Mouse (Mus musculus): Measurements from ENCODE around the gene Fam171a2. TPM values are rescaled to one million over a fixed set of nuclear protein-coding genes. Genes with fewer than 3 reads are reported as not detected.

Gene Fam171a2
- polyA plus RNA-seq, 1 experiment = 1.7 TPM

- H3K4me3 ChIP-seq (replicated peaks) = no peak overlapping the region
- no peaks in the 10 kb centered on the region for H3K9me3 ChIP-seq
- no peaks in the 10 kb centered on the region for H3K27me3 ChIP-seq (replicated peaks)
- H3K36me3 ChIP-seq (replicated peaks; ENCODE audit: low read length) = peaks cover 100% of the 10 kb centered on the region
- H3K4me1 ChIP-seq = peaks cover 96% of the 10 kb centered on the region
- no peak for TF ChIP-seq FLI1 (IDR thresholded peaks at IDR 0.05; ENCODE audit: low read length)
- no peak for TF ChIP-seq GATA1 (IDR thresholded peaks at IDR 0.05; ENCODE audit: borderline replicate concordance, low read length)
Measured at GRCm38 (mm10) chr11:102460541-102460940, 13.1 kb upstream of the Fam171a2 start.

DNA sequence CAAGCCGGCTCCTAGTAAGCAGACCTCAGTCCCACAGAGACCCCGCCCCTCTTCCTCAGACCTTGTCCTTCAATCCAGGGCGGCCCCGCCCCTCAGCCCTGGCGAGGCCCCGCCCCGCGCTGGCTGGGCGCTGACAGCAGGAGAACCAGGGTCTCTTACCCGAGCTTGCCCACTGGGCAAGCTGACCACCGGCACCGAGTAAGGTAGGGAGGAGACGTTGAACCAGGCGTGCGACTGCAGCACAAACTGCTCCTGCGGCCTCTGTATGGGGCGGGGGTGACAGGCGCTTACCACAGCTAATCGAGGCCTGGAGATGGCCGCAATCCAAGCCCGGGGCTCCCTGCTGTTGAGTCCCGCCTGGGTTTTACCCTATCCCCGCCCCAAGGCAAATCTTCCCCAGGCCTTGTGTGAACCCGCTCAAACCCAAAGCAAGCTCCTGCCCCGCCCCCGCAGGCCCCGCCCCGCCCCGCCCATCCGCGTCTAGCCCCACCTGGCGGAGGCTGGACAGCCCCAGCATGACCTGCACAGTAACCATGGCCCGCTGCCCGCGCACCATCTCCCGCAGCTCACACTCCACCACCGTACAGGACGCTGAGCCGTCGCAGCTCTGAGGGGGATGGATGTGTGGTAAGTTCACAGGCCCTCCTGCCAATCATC, 8.4 kb upstream of the Fam171a2 start:
- no peak for TF ChIP-seq GATA1 (IDR thresholded peaks at IDR 0.05; ENCODE audit: borderline replicate concordance, low read length)
- TF ChIP-seq FLI1 (IDR thresholded peaks at IDR 0.05; ENCODE audit: low read length) = no peak
- H3K4me3 ChIP-seq (replicated peaks) = peak overlapping the region; percentile 69
- peaks cover 91% of the 10 kb centered on the region for H3K36me3 ChIP-seq (replicated peaks; ENCODE audit: low read length)
- H3K27me3 ChIP-seq (replicated peaks) = no peaks in the 10 kb centered on the region
- peaks cover 70% of the 10 kb centered on the region for H3K4me1 ChIP-seq
- H3K9me3 ChIP-seq = no peaks in the 10 kb centered on the region

GRCm38 (mm10) chr11:102453131-102453530, 5.6 kb upstream of the Fam171a2 start:
- peaks cover 64% of the 10 kb centered on the region for H3K36me3 ChIP-seq (replicated peaks; ENCODE audit: low read length)
- TF ChIP-seq FLI1 (IDR thresholded peaks at IDR 0.05; ENCODE audit: low read length) (no peak), GATA1 (IDR thresholded peaks at IDR 0.05; ENCODE audit: borderline replicate concordance, low read length) (no peak)
- peaks cover 13% of the 10 kb centered on the region for H3K27me3 ChIP-seq (replicated peaks)

DNA sequence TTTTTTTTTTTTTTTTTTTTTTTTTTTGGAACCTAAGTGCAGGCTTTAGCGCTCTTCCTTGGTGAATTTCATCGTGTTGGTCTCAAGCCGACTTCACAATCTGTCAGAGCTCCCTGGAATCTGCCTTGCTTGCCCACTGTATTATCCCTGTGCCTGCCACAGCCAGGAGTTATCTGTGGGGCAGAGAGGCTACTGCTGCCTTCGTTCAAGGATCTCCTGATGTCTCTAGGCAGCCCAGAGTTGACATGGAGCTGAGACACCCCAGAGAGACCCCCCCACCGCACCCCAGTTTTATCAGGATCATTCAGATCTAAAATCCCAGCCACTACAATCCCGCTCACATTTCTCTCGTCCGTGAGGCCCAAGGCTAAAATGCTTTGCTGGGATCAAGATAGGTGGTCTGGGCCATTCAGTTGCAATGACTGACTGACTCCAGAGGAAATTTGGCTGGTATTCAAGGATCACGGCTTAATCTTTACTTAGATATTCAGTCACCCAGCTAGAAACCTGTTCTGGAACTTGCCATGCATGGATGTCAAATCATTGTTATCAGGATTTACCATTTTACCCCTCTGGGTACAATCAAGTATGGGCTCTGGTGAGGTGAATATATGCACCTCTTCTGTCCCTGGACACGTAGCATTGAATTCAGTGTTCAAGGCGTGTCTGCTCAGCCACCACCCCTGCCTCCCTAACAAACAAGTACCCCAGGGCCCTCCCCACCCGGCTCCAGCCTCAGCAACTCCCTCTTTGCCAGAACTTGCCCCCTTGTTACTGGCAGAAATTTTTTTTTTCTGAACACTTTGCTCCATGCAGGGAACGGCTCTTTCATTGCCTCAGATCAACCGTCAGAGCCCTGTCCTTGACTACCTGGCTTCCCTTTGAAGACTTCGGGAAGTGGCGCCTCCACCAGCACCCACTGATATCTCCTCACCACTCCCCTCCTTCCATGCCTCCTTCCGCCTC, 1.8 kb upstream of the Fam171a2 start:
- Histone ChIP-seq H3K27me3 (replicated peaks) (peaks cover 46% of the 10 kb centered on the region), H3K4me1 (peaks cover 55% of the 10 kb centered on the region), H3K4me3 (replicated peaks) (no peak overlapping the region), H3K9me3 (no peaks in the 10 kb centered on the region), H3K36me3 (replicated peaks; ENCODE audit: low read length) (peaks cover 26% of the 10 kb centered on the region)
- TF ChIP-seq GATA1 (IDR thresholded peaks at IDR 0.05; ENCODE audit: borderline replicate concordance, low read length) (no peak), FLI1 (IDR thresholded peaks at IDR 0.05; ENCODE audit: low read length) (no peak)

More at GRCm38 (mm10) chr11:102453131-102453530, 5.6 kb upstream of the Fam171a2 start:
- Histone ChIP-seq H3K4me3 (replicated peaks) (no peak overlapping the region), H3K4me1 (peaks cover 60% of the 10 kb centered on the region), H3K9me3 (no peaks in the 10 kb centered on the region)

- Histone ChIP-seq H3K9me3 (no peaks in the 10 kb centered on the region), H3K36me3 (replicated peaks; ENCODE audit: low read length) (peaks cover 16% of the 10 kb centered on the region), H3K27me3 (replicated peaks) (peaks cover 56% of the 10 kb centered on the region), H3K4me1 (peaks cover 55% of the 10 kb centered on the region), H3K4me3 (replicated peaks) (peak overlapping the region; percentile 23)
- TF ChIP-seq FLI1 (IDR thresholded peaks at IDR 0.05; ENCODE audit: low read length) (no peak), GATA1 (IDR thresholded peaks at IDR 0.05; ENCODE audit: borderline replicate concordance, low read length) (no peak)
Measured at GRCm38 (mm10) chr11:102448327-102448726, 845 bp upstream of the Fam171a2 start.

- H3K36me3 ChIP-seq (replicated peaks; ENCODE audit: low read length) = peaks cover under 1% of the 10 kb centered on the region
- no peak for TF ChIP-seq FLI1 (IDR thresholded peaks at IDR 0.05; ENCODE audit: low read length)
- TF ChIP-seq GATA1 (IDR thresholded peaks at IDR 0.05; ENCODE audit: borderline replicate concordance, low read length) = no peak
- no peaks in the 10 kb centered on the region for H3K9me3 ChIP-seq
- H3K27me3 ChIP-seq (replicated peaks) = peaks cover 65% of the 10 kb centered on the region
- H3K4me3 ChIP-seq (replicated peaks) = peak overlapping the region; percentile 95
- peaks cover 46% of the 10 kb centered on the region for H3K4me1 ChIP-seq
Measured at GRCm38 (mm10) chr11:102446581-102447461, 661 bp downstream of the Fam171a2 start.

- Histone ChIP-seq H3K4me1 (peaks cover 46% of the 10 kb centered on the region), H3K4me3 (replicated peaks) (peak overlapping the region; percentile 95), H3K36me3 (replicated peaks; ENCODE audit: low read length) (no peaks in the 10 kb centered on the region), H3K27me3 (replicated peaks) (peaks cover 67% of the 10 kb centered on the region), H3K9me3 (no peaks in the 10 kb centered on the region)
- TF ChIP-seq FLI1 (IDR thresholded peaks at IDR 0.05; ENCODE audit: low read length) (no peak), GATA1 (IDR thresholded peaks at IDR 0.05; ENCODE audit: borderline replicate concordance, low read length) (no peak)
Measured at GRCm38 (mm10) chr11:102445891-102446361, 1.6 kb downstream of the Fam171a2 start.

- no peaks in the 10 kb centered on the region for H3K9me3 ChIP-seq
- peaks cover 46% of the 10 kb centered on the region for H3K4me1 ChIP-seq
- H3K4me3 ChIP-seq (replicated peaks) = no peak overlapping the region
- peaks cover 67% of the 10 kb centered on the region for H3K27me3 ChIP-seq (replicated peaks)
- no peaks in the 10 kb centered on the region for H3K36me3 ChIP-seq (replicated peaks; ENCODE audit: low read length)
- TF ChIP-seq FLI1 (IDR thresholded peaks at IDR 0.05; ENCODE audit: low read length) = no peak
- TF ChIP-seq GATA1 (IDR thresholded peaks at IDR 0.05; ENCODE audit: borderline replicate concordance, low read length) = no peak
Measured at GRCm38 (mm10) chr11:102445264-102445890, 2.1 kb downstream of the Fam171a2 start.

GRCm38 (mm10) chr11:102444781-102445180, 2.7 kb downstream of the Fam171a2 start:
- Histone ChIP-seq H3K27me3 (replicated peaks) (peaks cover 70% of the 10 kb centered on the region), H3K9me3 (no peaks in the 10 kb centered on the region), H3K4me3 (replicated peaks) (no peak overlapping the region), H3K36me3 (replicated peaks; ENCODE audit: low read length) (no peaks in the 10 kb centered on the region), H3K4me1 (peaks cover 51% of the 10 kb centered on the region)
- TF ChIP-seq GATA1 (IDR thresholded peaks at IDR 0.05; ENCODE audit: borderline replicate concordance, low read length) = no peak
- no peak for TF ChIP-seq FLI1 (IDR thresholded peaks at IDR 0.05; ENCODE audit: low read length)
